Mouse (Mus musculus) heart, embryonic 11.5 days (tissue): ENCODE data around the gene Fiz1. TPM values are rescaled to one million over a fixed set of nuclear protein-coding genes. Genes with fewer than 3 reads are reported as not detected.
"Not testable (repeated sequence)": the region's sequence is repeated elsewhere in the genome, so short reads cannot be mapped to it uniquely, and the experiment has no call there.

Source experiments
- ATAC-seq: fragments of 200-750 bp; cut with Nextera tagmentation; replicated peaks from 2 replicates; pipeline ENCODE4 v1.8.0; 2017; ENCODE audit warnings: moderate library complexity; ENCODE audit not compliant: insufficient number of reproducible peaks, low FRiP score, low TSS enrichment
- H3K27ac ChIP-seq: fragments of 300-500 bp; sonication (generic); 2 replicates; pipeline ENCODE4 v1.5.1; 2014; ENCODE audit warnings: mild to moderate bottlenecking, low read depth, low read length
- H3K27me3 ChIP-seq: fragments of 300-500 bp; sonication (generic); 2 replicates; pipeline ENCODE4 v1.6.1; 2014; ENCODE audit warnings: mild to moderate bottlenecking, low read length, mixed read lengths; ENCODE audit not compliant: control insufficient read depth, insufficient read depth
- H3K36me3 ChIP-seq: fragments of 300-500 bp; sonication (generic); 2 replicates; pipeline ENCODE4 v1.6.1; 2014; ENCODE audit warnings: mild to moderate bottlenecking, low read length, moderate library complexity, mixed read lengths; ENCODE audit not compliant: control insufficient read depth, insufficient read depth
- H3K4me1 ChIP-seq: fragments of 300-500 bp; sonication (generic); 2 replicates; pipeline ENCODE4 v1.6.1; 2014; ENCODE audit warnings: low read length; ENCODE audit not compliant: control insufficient read depth, insufficient read depth
- H3K4me2 ChIP-seq: fragments of 300-500 bp; sonication (generic); 2 replicates; pipeline ENCODE4 v1.6.1; 2014; ENCODE audit warnings: mild to moderate bottlenecking, moderate library complexity
- H3K4me3 ChIP-seq: fragments of 300-500 bp; sonication (generic); 2 replicates; pipeline ENCODE4 v1.5.1; 2014; ENCODE audit warnings: low read depth, low read length
- H3K9ac ChIP-seq: fragments of 300-500 bp; sonication (generic); 2 replicates; pipeline ENCODE4 v1.6.1; 2014; ENCODE audit warnings: mild to moderate bottlenecking, low read depth, low read length, moderate library complexity
- H3K9me3 ChIP-seq: fragments of 300-500 bp; sonication (generic); replicated peaks from 2 replicates; pipeline ENCODE4 v1.6.1; 2016; ENCODE audit warnings: low read length; ENCODE audit not compliant: control insufficient read depth
- WGBS: fragments of 180-500 bp; shearing (Covaris S2); extraction: QIAGEN DNeasy Blood & Tissue Kit; methylation state at CpG from one replicate; pipeline ENCODE4 v1.1.7; 2014; ENCODE audit not compliant: insufficient replicate concordance; 5-methylcytosine and 5-hydroxymethylcytosine counted together
- polyA plus RNA-seq: library from polyadenylated mRNA; unstranded; fragments of >200 nt; fragmentation: Nextera tagmentation; extraction: Ambion mirVana; gene quantifications from 2 replicates; pipeline ENCODE4 v1.2.1, GENCODE M21; 2014

Gene Fiz1
- polyA plus RNA-seq, 1 experiment from 2014 or later, result 25.5 TPM

DNA sequence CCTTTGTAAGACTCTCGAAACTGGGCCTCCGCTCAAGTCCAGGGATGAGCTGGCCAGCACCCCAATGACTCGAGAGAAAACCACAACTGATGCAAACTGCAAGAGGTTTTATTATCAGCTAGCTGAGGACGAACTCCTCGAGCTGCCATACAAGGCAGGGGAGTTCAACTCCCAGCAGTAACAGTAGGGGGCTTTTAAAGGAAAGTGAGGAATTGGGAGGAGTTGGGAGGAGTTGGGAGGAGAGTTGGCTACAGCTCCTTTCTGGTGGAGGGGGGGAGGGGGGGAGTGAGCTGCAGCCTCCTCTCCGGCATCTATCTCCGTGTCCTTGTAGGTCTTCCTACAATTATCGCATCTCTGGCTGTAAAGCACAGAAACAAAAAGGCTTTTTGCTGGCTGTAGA is 11.6 kb downstream of the Fiz1 start:
- H3K4me2 ChIP-seq, H3K27me3 ChIP-seq, ATAC-seq, H3K9me3 ChIP-seq, H3K9ac ChIP-seq, H3K4me3 ChIP-seq, H3K27ac ChIP-seq, H3K4me1 ChIP-seq: not testable (repeated sequence)
- peaks cover 15% of the 10 kb centered on the region for H3K36me3 ChIP-seq
- WGBS, result 69% methylated on average over 8 of the region's 8 CpGs

DNA sequence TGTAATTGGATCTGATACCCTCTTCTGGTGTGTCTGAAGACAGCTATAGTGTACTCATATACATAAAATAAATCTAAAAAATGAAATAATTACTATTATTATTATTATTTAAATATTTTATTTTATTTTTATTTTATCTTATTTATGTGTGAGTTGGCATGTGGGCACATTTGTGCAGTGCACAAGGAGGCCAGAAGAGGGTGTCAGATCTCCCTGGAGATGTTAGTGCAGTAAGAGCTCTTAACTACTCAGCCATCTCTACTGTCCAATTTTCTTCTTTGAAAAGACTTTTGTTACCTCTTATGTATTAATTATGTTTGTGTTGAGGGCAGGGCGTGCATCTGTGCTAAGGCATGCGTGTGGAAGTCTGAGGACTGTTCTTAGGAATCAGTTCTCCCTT is 14.6 kb downstream of the Fiz1 start:
- WGBS, result 73% methylated on average over 2 of the region's 2 CpGs

DNA sequence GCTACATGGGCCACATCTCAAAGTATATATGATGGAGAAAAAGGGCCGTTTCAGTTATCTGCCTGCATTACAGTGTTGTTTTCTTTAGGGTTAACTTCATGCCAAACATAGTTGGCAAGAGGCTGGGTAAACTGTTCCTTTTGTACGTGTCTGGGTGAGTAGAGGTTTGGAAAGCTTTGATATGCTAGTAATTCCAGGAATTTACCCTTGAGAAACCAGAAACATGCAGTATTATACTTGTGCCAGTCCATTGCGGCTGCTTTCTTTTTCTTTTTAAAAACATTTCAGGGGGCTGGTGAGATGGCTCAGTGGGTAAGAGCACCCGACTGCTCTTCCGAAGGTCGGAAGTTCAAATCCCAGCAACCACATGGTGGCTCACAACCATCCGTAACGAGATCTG is 17.6 kb downstream of the Fiz1 start:
- H3K27ac ChIP-seq, result peak overlapping the region; percentile 62
- ATAC-seq, result no peak

More for the DNA sequence above, 14.6 kb downstream of the Fiz1 start:
- no peak overlapping the region for H3K4me3 ChIP-seq
- no peak for ATAC-seq
- H3K27ac ChIP-seq, result no peak overlapping the region
- peaks cover 3% of the 10 kb centered on the region; the same call in 1 of the 2 replicates for H3K27me3 ChIP-seq
- no peaks in the 10 kb centered on the region for H3K9me3 ChIP-seq
- no peaks in the 10 kb centered on the region for H3K36me3 ChIP-seq
- peaks cover 9% of the 10 kb centered on the region; the same call in 1 of the 2 replicates for H3K4me1 ChIP-seq
- H3K4me2 ChIP-seq, result no peak overlapping the region
- no peak overlapping the region for H3K9ac ChIP-seq

DNA sequence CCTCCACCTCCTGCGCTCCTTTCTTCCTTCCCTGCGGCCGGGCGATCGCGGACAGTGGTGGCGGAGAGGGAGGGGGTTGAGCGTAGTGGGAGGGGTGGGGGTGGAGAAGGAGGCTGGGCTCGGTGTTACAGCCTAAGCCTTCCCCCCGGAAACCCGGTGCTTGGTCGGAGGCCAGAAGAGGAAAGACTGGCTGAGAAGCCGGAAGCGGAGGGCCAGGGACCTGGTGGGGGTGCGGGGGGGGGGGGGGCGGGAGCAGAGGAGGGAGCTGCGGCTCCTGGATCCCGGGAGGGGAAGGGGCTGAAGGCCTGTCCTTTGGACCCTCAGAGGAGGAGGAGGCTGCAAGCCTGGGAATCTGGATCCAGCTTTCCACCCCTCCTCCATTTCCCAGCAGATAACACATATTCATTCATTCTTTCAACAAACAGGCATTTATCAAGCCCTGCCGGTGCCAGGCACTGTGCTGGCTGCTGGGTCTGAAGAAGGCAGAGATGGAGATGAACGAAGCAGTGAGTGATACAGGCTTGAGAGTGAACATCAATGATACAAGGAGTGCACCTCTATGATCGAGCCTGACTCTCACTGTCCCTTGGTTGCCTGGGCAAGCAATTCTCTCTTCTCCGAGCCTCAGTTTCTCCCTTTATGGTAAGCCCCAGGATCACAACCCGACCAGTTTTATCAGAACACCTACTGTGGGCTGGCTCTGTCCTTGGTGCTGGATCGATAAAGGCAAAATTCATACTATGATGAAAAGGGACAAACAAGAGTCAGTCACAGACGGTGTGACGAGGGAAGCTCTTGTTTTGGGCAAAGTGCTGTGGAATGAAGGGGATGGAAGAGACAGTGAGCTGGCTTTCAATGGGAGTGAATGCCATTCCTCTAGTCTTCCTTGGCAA is 18.2 kb downstream of the Fiz1 start, which contains the start of gene Zfp579:
Gene Zfp579 (minus strand): TSS at position 156 of the 893 bp plus-strand sequence.
- Histone ChIP-seq H3K27ac (peak within 1 kb of the TSS; percentile 62), H3K36me3 (peaks cover 9% of the 10 kb centered on the region), H3K9me3 (peaks cover 6% of the 10 kb centered on the region; the same call in 1 of the 2 replicates), H3K9ac (peak within 1 kb of the TSS; percentile 74), H3K4me2 (peak within 1 kb of the TSS; percentile 67), H3K4me3 (peak within 1 kb of the TSS; percentile 62), H3K27me3 (peaks cover 29% of the 10 kb centered on the region), H3K4me1 (peaks cover 16% of the 10 kb centered on the region)
- peak; percentile 77 for ATAC-seq
- WGBS, result 4% methylated on average over 14 of the region's 26 CpGs

More for the DNA sequence above, 17.6 kb downstream of the Fiz1 start:
- peak overlapping the region; percentile 67 for H3K4me2 ChIP-seq
- peak overlapping the region; percentile 62; the same call in 1 of the 2 replicates for H3K4me3 ChIP-seq
- peaks cover 7% of the 10 kb centered on the region for H3K36me3 ChIP-seq
- H3K4me1 ChIP-seq, result peaks cover 16% of the 10 kb centered on the region
- peaks cover 29% of the 10 kb centered on the region for H3K27me3 ChIP-seq
- 0 out of 2 replicates have a peak, but pooled peaks cover 3% of the 10 kb centered on the region for H3K9me3 ChIP-seq
- WGBS, result 56% methylated on average over 7 of the region's 8 CpGs
- no peak overlapping the region for H3K9ac ChIP-seq

DNA sequence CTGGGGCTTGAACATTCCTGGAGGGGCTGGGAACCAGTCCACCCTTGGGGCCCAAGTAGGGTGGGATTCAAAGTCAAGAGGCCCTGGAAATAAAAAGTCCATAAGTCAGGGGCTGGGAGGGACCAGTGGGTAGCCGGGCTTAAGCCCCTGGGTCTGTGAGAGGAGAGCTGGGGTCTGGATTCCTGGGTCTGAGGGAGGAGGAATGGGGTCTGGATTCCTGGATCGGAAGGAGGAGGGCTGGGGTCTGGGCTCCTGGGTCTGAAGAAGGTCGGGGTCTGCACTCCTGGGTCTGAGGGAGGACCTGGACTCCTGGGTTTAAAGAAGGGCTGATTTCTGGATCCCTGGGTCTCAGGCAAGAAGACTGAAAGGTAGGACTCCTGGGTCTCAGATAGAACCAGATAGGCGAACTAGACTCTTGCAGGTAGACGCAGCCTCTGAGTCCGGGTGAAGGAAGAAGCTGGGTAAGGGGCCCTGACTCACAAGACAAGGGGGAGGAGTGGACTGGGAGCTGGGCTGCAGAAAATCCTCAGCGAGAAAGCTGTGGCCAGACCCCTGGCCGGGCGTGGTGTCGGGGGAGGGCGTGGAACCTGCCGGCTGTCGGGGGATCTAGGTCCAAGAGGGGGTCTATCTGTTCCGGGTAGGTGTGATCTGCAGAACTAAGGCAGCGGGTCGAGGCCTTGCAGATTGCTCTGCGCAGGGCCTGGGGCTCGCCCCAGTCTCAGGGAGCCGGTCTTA is 19.1 kb downstream of the Fiz1 start:
- Histone ChIP-seq H3K27me3 (peaks cover 29% of the 10 kb centered on the region), H3K36me3 (peaks cover 9% of the 10 kb centered on the region), H3K9ac (peak overlapping the region; percentile 74), H3K4me1 (peaks cover 16% of the 10 kb centered on the region), H3K9me3 (peaks cover 6% of the 10 kb centered on the region; the same call in 1 of the 2 replicates), H3K4me3 (peak overlapping the region; percentile 62), H3K4me2 (peak overlapping the region; percentile 67), H3K27ac (no peak overlapping the region)
- 7% methylated on average over 19 of the region's 19 CpGs for WGBS
- no peak; the same call in 1 of the 2 replicates for ATAC-seq

DNA sequence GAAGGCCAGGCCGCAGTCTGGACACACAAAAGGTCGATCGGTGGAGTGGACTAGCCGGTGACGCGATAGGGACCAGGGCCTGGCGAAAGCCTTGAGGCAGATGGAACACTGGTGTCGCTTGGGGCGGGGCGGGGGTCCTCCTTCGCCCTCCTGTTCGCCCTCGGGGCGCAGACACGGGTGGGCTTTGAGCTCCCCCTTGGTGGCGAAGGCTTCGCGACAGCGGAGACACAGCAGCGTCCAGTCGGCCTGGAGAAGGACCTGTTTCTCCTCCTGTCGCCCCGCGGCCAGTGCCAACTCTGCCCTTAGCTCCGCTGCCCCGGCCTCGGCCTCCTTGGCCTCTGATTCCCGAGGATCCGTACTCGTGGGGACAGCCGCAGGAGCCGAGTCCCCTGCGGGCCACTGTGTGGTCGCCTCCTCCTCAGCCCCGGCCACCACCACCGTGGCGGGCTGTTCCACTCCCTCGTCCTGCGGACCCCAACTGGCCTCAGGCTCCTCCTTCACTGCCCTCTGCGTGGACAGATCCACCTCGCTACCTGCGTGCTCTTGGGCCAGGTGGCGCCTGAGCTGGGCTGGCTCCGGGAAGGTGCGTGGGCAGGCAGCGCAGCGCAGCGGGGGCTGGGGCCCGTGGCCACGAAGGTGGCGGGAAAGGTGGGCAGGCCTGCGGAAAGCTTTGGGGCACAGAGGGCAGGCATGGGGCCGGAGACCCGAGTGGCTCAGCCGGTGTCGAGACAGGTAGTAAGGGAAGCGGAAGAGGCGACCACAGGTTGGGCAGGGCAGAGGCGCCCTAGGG is 20.3 kb downstream of the Fiz1 start:
- Histone ChIP-seq H3K27ac (no peak overlapping the region), H3K9me3 (peaks cover 6% of the 10 kb centered on the region; the same call in 1 of the 2 replicates), H3K4me3 (peak overlapping the region; percentile 62), H3K4me1 (peaks cover 16% of the 10 kb centered on the region), H3K4me2 (peak overlapping the region; percentile 67), H3K9ac (peak overlapping the region; percentile 16; the same call in 1 of the 2 replicates), H3K36me3 (peaks cover 9% of the 10 kb centered on the region), H3K27me3 (peaks cover 29% of the 10 kb centered on the region)
- no peak for ATAC-seq
- 36% methylated on average over 59 of the region's 59 CpGs for WGBS

DNA sequence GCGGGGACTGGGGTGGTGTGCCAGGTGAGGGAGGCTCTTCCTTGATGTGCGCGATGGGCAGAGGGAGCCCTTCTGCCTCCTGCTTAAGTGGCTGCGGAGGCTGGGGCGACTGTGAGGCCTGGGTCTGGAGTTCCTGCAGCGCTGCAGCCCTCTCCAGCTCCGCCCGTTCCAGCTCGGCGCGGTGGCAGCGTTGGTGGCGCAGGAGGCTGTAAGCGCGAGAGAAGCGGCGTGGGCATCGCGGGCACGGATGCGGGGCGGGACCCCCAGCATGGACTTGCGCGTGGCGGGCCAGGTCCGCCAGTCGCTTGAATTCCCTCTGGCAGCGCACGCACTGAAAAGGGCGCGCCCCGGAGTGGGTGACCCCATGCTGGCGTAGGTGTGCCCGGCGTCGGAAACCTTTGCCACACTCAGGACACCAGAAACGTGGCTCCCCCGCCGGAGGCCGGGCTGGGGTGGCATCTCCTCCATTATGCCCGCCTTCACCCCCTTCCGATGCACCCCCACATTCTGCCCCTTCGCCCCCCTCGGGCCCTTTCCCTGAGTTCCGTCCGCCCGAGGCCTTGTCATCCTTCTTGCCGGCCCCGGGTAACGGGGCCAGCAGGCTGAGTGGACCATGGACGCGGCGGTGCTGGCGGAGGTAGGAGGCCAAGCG is 21.0 kb downstream of the Fiz1 start:
- WGBS, result 23% methylated on average over 55 of the region's 55 CpGs

More for the DNA sequence above, 21.0 kb downstream of the Fiz1 start:
- Histone ChIP-seq H3K4me3 (peak overlapping the region; percentile 62), H3K27ac (no peak overlapping the region), H3K27me3 (peaks cover 29% of the 10 kb centered on the region), H3K9ac (peak overlapping the region; percentile 16), H3K36me3 (peaks cover 9% of the 10 kb centered on the region), H3K4me1 (peaks cover 16% of the 10 kb centered on the region), H3K9me3 (peaks cover 6% of the 10 kb centered on the region; the same call in 1 of the 2 replicates), H3K4me2 (peak overlapping the region; percentile 67)
- ATAC-seq, result no peak
